Mouse (Mus musculus): ENCODE measurements at regions not wholly inside any gene's neighbourhood (a gene's known extent, or its start where the extent isn't known, plus 50 kb on each side); places are given as distances from the start of the nearest gene placed in this dataset.
A peak's percentile ranks its signal among the peaks of the same experiment; 100 is the strongest.
"Not testable (repeated sequence)": the region's sequence is repeated elsewhere in the genome, so short reads cannot be mapped to it uniquely, and the experiment has no call there.

DNA sequence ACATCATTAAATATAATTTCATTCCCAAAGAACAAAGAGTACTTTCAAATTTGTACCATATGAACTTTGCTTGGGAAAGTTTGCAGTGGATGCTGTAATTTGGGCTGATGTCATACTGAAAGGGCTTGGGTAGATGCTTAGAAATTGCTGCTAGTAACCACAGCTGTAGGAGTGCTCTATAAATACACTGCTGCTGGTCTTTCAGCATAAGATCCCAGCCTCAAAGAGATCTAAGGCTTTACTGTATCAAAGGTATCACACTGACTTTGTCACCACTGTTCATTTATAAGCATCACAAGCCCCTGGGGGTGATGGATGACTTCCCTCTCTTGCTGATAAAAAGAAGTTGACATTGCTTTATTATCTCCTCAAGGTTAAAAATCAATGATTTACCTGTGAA lies 497.2 kb downstream of the Pla2g4a start:
- DNase-seq (ENCODE audit: low spot score in 2 of 2) = no peak

DNA sequence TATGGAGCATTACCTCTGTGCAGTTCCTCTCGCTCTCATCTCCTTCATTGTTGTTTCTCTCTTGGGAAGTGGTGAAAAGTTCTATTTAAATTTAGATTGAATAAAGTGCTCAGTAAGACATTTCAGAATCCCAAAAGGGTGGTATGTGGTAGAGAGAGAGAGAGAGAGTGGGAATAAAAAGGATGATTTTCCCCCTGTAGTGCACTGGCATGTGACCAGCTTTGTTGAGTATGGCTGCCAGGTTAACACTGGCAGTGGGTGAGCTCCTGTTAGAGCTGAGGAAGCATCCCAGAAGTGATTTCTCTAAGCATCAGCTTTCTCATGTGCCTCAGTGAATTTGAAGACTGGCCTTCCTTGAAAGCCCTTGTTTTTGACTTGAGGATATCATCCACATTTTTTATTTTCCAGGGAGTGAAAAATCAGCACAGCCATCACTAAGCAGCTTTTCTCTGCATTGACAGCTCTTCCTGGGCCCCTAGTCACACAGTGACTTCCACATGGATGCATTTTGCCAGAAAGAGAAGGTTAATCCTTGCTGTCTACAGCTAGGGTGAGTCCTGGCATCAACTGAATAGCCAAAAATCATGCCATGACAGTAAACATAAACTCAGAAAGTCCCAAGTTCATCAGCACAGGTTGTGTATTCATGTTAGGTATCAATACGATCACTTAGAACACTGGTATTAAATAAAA lies 511.1 kb downstream of the Pla2g4a start:
- no peak for DNase-seq (ENCODE audit: low spot score in 2 of 2)

GRCm38 (mm10) chr1:149448516-149448915 lies 512.6 kb downstream of the Pla2g4a start:
- DNase-seq (ENCODE audit: low spot score in 2 of 2) = peak; percentile 10 to 16

GRCm38 (mm10) chr1:149411009-149411408 lies 550.1 kb downstream of the Pla2g4a start:
- no peak for DNase-seq (ENCODE audit: low spot score in 2 of 2)

DNA sequence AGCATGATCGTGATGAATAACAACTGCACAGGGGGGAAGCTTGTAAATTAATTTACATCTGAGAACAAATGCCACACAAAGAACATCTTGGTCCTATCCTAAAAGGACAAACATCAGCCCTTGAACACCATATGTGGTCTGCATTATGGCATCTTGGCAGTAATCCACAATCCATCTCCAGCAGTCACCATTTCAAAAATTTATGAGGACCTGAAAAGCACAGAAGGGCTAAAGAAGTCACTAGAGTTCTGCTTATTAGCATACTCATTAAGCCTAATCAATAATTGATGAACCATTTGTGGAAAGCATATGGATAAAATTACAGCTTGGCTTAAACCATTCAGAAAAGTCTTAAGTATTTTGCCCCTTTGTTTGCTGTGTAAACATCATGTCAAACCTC lies 555.7 kb downstream of the Pla2g4a start:
- no peak for DNase-seq (ENCODE audit: low spot score in 2 of 2)

DNA sequence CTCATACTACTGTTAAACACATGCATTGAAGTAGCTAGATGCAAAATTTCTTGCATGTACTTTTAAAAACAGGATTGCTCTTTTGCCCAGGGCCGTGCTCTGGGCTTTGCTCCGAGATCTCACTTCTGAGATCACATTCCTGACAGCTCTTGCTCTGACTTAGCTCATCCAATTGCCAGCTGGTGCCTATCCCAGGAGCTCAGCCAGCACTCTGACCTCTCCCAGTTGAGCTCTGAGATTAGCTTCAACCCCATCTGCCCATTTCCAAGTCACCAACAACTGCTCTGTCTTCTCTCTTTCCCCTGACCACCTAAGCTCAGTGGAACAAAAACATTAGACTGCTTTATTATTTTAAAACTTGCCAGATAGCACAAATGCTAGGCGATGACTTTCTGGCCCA lies 572.4 kb downstream of the Pla2g4a start:
- no peak for DNase-seq (ENCODE audit: low spot score in 2 of 2)

- no peak for DNase-seq (ENCODE audit: low spot score in 2 of 2)
These were observed 609.7 kb downstream of the Pla2g4a start for GRCm38 (mm10) chr1:149351338-149351907.

GRCm38 (mm10) chr1:149347359-149347758 lies 613.7 kb downstream of the Pla2g4a start:
- DNase-seq (ENCODE audit: low spot score in 2 of 2) = no peak

- no peak for DNase-seq (ENCODE audit: low spot score in 2 of 2)
These were observed 622.9 kb downstream of the Pla2g4a start for GRCm38 (mm10) chr1:149338158-149338557.

DNA sequence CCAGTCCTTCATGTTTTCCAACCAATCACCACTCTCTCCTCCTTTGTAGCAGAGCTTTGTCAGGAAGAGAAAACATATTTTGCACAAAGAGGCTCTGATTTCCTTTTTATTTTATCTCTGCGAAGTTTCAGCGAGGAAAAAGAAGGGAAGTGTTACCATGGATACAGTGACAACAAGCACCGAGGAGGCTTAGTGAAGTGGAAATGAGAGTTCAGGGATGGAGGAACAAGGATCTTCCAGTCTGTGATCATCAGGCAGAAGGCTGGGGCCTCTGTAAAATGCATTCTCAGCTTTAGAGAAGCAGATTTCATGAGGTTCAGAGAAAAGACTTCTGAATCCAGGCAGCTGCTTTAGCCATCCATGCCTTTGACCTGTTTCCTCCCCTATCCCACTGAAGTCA lies 628.9 kb downstream of the Pla2g4a start:
- DNase-seq (ENCODE audit: low spot score in 2 of 2) = no peak

DNA sequence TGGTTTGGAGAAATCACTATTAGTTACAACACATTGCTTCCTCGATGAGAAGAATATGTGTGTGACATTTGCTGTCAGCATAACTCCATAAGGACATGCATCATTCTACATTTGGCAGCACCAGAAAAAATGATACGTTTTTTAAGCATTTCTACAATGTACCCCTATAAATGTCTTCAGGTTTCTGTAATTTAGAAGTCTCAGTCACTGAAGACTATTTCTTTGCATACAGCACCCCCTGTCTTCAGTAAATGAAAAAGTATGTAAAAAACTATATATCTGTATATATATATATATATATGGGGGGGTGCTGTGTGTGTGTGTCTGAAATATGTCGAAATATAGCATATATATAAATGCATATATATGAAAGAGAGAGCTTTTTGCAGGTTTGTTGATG lies 633.9 kb downstream of the Pla2g4a start:
- no peak for DNase-seq (ENCODE audit: low spot score in 2 of 2)

DNA sequence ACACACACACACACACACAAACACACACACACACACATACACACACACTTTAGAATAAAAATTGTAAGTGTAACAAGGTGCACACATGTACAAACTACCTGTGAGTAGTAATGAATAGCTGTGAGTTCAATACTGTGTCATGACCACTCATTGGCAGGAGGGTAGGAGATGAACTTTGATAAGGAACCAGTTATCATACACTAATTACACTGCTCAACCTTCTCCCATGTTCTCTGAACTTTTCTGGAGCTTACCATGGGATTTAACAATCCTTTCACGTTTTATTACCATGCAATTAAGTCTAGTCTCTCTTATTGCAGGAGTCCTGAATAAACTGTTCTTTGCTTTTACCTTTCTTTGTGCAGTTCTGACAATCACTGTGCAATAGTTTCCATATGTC lies 638.0 kb downstream of the Pla2g4a start:
- no peak for DNase-seq (ENCODE audit: low spot score in 2 of 2)

GRCm38 (mm10) chr1:149289725-149290124 lies 671.4 kb downstream of the Pla2g4a start:
- DNase-seq (ENCODE audit: low spot score in 2 of 2) = no peak

DNA sequence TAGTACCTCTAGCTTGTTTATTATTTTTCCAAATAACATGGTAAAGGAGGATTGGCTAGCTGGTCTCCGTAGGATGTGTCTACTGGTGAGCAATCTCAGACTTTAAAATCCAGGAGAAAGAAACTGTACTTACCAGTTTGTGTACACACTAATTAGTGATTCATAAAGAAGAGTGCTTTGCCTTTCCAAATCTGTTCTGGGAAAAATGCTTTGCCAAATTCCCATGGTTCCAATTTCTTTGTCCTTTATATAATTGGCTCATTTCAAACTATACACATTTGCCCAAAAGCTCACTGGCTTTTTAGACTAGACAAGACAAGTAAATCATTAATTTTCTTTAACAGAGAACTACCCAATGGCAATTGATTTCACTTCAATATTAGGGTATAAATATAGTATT lies 686.2 kb downstream of the Pla2g4a start:
- DNase-seq (ENCODE audit: low spot score in 2 of 2) = no peak

GRCm38 (mm10) chr1:149256866-149257265 lies 704.2 kb downstream of the Pla2g4a start:
- no peak for DNase-seq (ENCODE audit: low spot score in 2 of 2)

- DNase-seq (ENCODE audit: low spot score in 2 of 2) = no peak
These were observed 706.9 kb downstream of the Pla2g4a start for GRCm38 (mm10) chr1:149254141-149254540.

- no peak for DNase-seq (ENCODE audit: low spot score in 2 of 2)
These were observed 722.6 kb downstream of the Pla2g4a start for GRCm38 (mm10) chr1:149238329-149239015.

DNA sequence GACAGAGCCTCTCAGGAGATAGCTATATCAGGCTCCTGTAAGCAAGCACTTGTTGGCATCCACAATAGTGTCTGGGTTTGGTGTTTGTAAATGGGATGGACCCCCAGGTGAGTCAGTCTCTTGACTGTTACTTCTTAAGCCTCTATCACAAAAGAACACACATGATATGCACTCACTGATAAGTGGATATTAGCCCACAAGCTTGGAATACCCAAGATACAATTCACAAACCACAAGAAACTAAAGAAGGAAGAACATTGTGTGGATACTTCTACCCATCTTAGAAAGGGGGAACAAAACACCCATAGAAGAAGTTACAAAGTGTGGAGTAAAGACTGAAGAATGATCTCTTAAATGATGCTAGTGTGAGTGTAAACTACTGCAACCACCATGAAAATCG lies 733.9 kb downstream of the Pla2g4a start:
- DNase-seq (ENCODE audit: low spot score in 2 of 2) = not testable (repeated sequence)

DNA sequence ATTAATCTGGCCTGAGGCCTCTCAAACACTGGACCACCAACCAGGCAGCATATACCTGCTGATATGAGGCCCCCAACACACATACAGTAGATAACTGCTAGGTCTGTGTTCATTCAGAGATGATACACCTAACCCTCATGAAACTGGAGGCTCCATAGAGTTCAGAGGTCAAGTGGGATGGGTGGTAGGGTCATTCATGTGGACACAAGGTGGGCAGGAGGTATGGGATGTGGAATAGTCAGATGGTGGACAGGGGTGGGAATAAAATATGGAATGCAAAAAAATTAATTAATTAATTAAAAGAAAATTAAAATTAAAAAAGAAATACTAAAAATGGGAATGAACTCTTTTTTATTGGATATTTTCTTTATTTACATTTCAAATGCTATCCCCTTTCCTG lies 734.7 kb downstream of the Pla2g4a start:
- no peak for DNase-seq (ENCODE audit: low spot score in 2 of 2)

- no peak for DNase-seq (ENCODE audit: low spot score in 2 of 2)
These were observed 758.5 kb downstream of the Pla2g4a start for GRCm38 (mm10) chr1:149202631-149203030.

- DNase-seq (ENCODE audit: low spot score in 2 of 2) = no peak
These were observed 761.8 kb downstream of the Pla2g4a start for GRCm38 (mm10) chr1:149199284-149199683.

DNA sequence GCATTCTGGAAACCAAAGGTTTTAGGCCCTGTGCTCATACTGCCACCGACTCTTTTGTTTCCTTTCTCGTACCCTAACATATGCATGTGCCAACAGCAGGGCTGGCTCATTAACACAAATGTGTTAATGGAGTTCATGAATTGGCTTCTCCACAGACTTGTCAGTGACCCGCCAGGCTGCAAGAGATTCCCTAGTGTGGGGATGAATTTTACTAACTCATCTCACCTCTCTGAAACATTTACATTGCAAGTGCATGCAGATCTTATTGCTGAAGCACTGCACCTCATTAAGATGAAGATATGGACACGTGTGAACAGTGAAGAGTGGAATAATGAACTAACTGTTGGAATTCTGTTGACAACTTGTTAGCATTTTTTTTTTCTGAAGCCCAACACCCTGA lies 762.2 kb downstream of the Pla2g4a start:
- no peak for DNase-seq (ENCODE audit: low spot score in 2 of 2)

Measured in frontal cortex, postnatal 36 days (tissue).